Mouse (Mus musculus): ENCODE results near the gene Hsf5.

Hsf5 gene

DNA sequence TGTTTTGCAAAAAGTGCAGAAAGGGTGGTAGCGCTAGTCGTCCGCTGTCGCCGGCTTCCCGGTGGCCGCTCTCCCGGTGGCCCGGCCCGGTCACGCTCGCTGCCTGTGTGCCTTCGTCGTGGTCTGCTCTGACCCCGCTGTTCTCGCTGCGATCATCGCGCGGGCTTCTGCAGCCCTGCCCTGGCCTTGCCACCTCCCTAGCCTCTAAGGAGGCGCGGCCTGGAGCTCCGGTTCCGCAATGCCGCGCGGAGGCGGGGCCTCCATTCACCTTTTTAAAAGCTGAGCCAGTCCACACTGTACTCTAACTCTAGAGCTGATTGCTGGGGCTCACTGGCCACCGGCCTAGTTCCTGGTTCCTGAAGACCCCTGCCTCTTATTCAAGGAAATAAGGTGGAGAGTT is 22.2 kb downstream of the Hsf5 start:
- DNase-seq (ENCODE audit: low spot score in 2 of 2), result peak; percentile 46 to 79

- DNase-seq (ENCODE audit: low spot score in 2 of 2), result no peak
These were observed 25.9 kb downstream of the Hsf5 start for GRCm38 (mm10) chr11:87642865-87643264.

DNA sequence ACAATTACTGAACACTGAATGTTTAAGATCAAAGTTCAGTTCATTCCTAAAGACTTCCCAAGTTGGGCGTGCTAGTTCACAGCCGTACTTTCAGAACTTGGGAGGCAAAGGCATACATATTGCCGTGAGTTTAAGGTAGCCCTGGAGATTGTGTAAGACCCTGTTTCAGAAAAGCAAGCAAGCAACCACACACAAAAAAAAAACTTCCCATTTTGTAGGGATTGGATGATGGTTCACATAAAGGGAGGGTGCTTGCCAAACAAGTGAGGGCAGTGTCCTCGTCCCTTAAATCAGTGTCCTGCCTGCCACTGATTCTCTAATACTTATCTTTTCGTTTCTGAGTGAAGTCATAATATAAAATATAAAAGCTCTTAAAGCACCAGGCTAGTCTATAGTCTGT is 37.7 kb downstream of the Hsf5 start:
- DNase-seq (ENCODE audit: low spot score in 2 of 2), result no peak

DNA sequence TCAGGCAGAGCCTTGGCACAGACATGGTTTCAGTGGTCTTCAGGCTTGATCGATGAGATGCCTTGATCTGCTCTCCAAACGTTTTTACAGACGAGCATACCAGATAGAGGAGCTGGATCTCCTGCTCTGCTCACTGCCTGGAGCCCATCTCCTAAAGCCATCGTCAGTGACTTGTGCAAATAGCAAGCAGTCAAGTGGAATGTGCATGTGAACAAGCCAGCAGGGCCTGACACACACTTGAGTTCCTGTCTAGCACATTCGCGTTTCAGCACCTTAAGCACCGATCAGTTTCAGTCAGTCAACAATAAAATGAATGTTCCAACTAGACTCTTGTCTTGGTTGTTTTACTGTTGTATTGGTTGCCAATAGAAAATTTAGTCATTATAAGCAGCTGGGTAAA is 42.3 kb downstream of the Hsf5 start:
- no peak for DNase-seq (ENCODE audit: low spot score in 2 of 2)

GRCm38 (mm10) chr11:87662407-87662806 is 45.4 kb downstream of the Hsf5 start, which contains the start of gene Rnf43:
Gene Rnf43, plus strand, starts transcription at chr11:87662722.
- DNase-seq (ENCODE audit: low spot score in 2 of 2), result peak; percentile 82 to 92

GRCm38 (mm10) chr11:87662822-87663221 is 45.9 kb downstream of the Hsf5 start:
- no peak for DNase-seq (ENCODE audit: low spot score in 2 of 2)

DNA sequence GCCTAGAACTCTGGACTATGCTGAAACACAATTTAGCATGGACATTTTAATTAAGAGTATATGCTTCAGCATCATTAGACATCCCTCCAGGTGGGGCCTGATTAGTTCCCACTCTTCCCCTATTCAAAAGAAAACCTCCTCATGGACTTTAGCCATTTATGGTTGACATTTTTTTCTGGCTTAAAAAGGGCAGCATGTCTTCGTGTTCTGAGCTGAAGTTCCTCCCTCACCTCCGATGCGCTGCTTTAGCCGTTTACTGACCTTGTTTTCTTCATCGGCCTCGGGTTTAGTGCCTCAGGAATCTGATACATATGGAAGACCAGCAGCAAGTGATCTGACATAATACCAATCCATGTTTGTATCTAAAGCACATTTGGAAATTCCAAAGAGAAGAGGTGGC is 47.0 kb downstream of the Hsf5 start:
- DNase-seq (ENCODE audit: low spot score in 2 of 2), result no peak

DNA sequence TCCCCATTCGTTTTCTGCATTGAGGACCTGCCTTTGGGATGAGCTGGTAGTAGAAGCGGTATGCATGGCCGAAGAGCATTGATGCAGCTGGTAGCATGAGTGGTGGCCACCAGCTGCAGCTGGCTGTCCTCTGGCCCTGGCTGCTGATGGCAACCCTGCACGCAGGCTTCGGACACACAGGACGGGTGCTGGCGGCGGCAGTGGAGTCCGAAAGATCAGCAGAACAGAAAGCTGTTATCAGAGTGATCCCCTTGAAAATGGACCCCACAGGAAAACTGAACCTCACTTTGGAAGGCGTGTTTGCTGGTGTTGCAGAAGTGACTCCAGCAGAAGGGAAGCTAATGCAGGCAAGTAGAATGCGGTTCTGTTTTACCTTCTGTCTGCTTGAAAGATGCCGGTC is 47.6 kb downstream of the Hsf5 start:
- no peak for DNase-seq (ENCODE audit: low spot score in 2 of 2)

DNA sequence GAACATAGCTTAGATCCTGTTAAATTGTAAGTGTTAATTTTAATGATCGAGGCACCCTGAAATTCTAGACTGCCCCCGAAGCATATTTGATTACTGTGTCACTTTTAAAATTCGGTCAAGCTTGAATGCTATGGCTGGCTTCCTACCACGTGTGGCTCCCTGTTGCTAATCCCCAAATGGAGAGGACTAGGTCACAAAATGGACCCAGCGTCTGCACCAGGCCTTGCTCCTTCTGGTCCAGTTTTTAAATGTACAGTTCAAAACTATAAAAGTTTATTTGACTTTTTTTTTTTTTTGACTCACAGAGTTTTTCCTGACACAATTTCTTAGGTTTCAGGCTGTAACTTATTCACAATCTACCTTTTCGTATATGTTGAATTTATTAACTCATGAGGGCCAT is 48.3 kb downstream of the Hsf5 start:
- no peak for DNase-seq (ENCODE audit: low spot score in 2 of 2)

- DNase-seq (ENCODE audit: low spot score in 2 of 2), result no peak
These were observed 48.7 kb downstream of the Hsf5 start for GRCm38 (mm10) chr11:87665658-87666057.

DNA sequence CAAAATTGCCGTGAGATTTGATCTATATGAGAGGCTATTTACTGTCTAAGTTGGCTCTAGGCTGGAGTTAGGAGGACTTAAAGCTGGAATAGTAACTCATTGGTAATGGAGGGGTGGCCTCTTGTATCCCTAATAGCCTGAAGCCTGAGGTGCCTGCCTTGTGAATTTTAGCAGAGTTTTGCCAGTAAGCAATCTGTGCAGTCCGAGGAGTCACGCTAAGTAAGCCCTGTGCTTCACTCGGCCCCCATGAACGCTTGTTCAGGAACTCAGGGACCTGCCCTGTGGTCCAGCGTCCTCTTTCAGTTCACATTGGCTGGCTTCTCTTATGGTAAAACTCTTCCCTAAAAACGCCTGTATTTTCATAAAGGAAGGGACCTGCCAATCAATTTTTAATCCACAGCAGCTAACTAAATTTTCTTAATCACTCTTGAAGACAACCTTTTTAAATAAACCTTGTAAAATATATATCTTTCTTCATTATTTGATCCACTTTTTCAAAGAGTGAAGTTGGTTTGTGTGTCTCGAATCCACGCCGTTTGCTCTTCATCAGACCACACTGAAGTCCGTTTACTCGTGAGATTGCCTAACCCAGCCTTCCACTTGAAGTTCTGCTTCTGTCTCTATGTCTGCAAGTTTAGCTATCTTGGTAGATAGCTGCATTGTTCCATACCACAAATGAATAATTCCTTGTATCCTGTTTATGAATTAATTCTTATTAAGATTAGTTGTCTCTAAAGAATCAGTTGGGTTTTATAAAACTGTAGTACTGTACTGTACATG is 49.5 kb downstream of the Hsf5 start:
- DNase-seq (ENCODE audit: low spot score in 2 of 2), result no peak

- DNase-seq (ENCODE audit: low spot score in 2 of 2), result no peak
These were observed 50.4 kb downstream of the Hsf5 start for GRCm38 (mm10) chr11:87667107-87668090.

GRCm38 (mm10) chr11:87673282-87673681 is 56.3 kb downstream of the Hsf5 start:
- no peak for DNase-seq (ENCODE audit: low spot score in 2 of 2)

DNA sequence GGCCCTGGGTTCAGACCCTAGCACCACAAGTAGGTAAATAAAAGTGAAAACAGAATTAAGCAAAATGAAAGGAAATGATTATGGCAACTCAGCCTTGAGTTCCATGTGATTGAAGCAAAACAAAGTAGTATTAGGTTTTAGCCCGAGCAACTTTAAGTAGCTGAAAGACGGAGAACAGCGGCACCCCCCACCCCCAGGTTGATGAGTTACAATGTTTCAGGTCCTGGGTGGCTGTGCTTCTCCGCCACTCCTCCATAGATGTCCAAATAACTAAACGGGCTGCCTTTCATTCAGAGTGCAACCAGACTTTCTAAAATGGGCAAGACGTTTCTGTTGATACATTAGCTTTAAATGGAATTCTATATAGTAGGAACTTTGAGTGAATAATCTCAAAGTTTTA is 58.6 kb downstream of the Hsf5 start:
- no peak for DNase-seq (ENCODE audit: low spot score in 2 of 2)

DNA sequence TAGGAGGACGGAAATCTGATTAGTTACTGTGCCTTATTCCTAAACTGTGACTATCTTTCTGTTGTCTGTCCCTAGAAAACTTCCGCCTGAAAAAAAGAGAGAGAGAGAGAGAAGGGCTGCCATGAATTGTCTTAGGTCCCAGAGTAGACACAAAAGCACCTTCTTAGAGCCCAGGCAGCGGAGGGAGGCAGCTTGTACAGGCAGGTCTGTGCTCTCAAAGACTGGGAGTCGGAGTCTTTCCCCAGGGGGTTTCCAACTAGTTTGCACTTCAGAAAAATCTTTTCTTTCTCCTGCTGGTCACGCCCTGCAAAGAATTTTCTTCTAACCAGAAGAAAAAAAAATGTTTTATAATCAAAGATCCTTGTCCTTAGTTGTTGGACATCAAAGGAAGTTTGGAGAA is 60.8 kb downstream of the Hsf5 start:
- no peak for DNase-seq (ENCODE audit: low spot score in 2 of 2)

- no peak for DNase-seq (ENCODE audit: low spot score in 2 of 2)
These were observed 61.6 kb downstream of the Hsf5 start for GRCm38 (mm10) chr11:87678545-87678944.

DNA sequence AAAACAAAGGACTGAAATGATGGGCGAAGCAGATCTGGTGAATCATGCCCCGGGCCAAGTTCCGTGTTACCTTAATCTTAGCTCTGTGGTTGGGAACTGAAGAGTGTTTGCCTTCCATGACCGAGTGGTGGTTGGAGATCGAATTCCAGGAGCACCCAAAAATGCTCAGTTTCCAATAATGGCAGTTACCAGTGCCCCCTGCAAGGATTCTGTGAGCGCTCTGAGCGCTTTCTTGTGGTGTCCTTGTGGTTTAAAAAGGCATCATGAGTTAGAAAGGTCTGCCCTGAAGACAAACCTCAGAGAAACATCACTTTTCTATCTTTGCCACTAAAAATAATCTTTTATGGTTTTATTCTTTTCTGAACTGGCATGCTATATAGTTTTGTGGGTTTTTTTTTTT is 62.0 kb downstream of the Hsf5 start:
- no peak for DNase-seq (ENCODE audit: low spot score in 2 of 2)

DNA sequence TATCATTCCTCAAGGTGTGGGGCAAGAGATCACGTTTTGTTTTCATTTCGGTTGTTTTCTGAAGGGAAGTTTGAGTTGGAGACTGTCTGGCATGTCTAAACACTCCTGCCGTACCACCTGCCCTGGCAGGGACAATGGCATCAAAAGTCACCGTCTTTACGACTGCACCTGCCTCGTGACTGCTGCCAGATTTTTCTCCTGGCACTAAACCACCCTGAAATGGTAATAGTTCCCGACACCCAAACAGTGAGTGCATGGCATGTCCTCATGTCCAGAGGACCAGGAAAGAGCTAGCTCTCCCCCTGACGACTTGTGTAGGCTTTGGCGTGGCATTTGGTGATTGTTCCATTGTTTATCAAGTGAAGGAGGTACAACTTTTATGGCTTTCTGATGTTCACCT is 63.8 kb downstream of the Hsf5 start:
- no peak for DNase-seq (ENCODE audit: low spot score in 2 of 2)

DNA sequence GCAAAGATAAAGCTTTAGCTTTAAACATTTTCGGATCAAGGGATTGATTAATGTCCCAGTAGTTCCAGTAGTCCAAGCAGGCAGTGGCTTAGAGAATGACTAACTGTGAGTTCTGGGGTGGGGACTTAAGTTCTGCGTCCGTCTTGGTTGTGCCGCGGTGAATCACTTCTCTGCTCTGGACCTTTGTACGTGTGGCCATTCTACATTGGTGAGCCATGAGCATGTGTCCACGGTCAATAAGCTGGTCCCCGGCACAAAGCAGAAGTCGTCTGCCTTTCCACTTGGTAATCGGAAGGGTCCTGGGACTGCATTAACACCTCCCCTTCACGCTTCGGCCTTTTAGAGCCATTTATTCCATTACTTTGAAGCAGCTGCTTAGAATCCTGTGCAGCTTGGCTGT is 65.1 kb downstream of the Hsf5 start:
- DNase-seq (ENCODE audit: low spot score in 2 of 2), result no peak

GRCm38 (mm10) chr11:87682838-87683571 is 66.0 kb downstream of the Hsf5 start:
- no peak for DNase-seq (ENCODE audit: low spot score in 2 of 2)

- no peak for DNase-seq (ENCODE audit: low spot score in 2 of 2)
These were observed 69.4 kb downstream of the Hsf5 start for GRCm38 (mm10) chr11:87686407-87686806.
